Mouse (Mus musculus): ENCODE data around the gene Trhr2.

The Trhr2 gene

GRCm38 (mm10) chr8:122360696-122361416 lies at the start of gene Trhr2:
TSS of gene Trhr2 (minus strand) at chr8:122360746.
- no peak for DNase-seq (ENCODE audit: low spot score)

GRCm38 (mm10) chr8:122407678-122408077 lies 47.1 kb upstream of the Trhr2 start:
- DNase-seq (ENCODE audit: low spot score), result no peak

DNA sequence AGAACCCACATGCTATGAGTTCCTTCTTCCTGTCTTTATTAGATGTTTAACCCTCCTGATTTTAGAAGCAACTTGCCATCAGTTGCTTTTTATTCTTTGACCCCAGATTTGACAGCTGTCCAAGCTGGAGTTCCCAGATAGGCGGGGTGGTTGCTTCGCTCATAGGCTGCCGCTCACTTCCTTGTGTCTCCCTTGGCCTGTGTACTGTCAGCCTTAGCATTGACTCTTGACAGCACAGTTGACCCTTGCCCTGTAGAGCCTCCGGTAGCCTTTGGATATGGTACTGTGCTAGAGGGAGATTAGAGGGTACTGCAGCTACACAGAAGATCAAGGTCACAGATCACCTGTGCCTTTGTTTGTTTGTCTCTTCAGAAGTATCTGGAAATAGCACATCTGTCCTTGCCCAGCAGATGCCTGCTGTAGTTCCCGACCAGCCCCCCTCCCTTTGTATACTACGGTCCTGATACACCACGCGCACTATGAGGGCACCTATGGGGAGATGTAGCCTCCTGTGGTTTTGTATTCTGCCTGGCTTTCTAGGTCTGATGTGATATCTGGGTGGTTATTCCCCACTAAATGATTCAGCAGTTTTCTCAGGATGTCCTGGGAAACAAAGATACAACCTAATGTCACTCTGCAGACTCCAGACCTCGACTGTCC lies 44.7 kb upstream of the Trhr2 start:
- no peak for DNase-seq (ENCODE audit: low spot score)

GRCm38 (mm10) chr8:122398186-122398585 lies 37.6 kb upstream of the Trhr2 start:
- no peak for DNase-seq (ENCODE audit: low spot score)

- no peak for DNase-seq (ENCODE audit: low spot score)
These were observed 34.7 kb upstream of the Trhr2 start for GRCm38 (mm10) chr8:122395291-122395690.

DNA sequence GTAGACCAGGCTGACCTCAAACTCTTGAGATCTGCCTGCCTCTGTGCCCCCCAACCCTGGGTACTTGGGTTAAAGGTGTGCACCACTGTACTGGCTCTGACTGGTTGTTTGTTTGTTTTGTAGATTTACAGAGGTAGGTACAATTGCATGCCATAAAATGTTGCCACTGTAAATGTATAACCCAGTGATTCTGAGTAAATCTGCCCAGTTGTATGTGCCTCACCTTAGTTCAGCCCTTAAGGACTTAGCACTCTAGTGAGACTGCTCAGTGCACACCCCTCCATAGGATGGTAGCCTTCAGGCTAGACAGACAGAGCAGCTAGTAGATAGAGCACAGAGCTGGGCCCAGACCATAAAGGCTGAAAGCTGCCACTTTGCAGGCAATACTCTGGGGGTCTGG lies 33.2 kb upstream of the Trhr2 start:
- DNase-seq (ENCODE audit: low spot score), result no peak

- DNase-seq (ENCODE audit: low spot score), result no peak
These were observed 30.2 kb upstream of the Trhr2 start for GRCm38 (mm10) chr8:122390758-122391157.

GRCm38 (mm10) chr8:122389357-122389756 lies 28.8 kb upstream of the Trhr2 start:
- no peak for DNase-seq (ENCODE audit: low spot score)

- DNase-seq (ENCODE audit: low spot score), result no peak
These were observed 22.5 kb upstream of the Trhr2 start for GRCm38 (mm10) chr8:122383039-122383438.

GRCm38 (mm10) chr8:122376365-122377231 lies 16.1 kb upstream of the Trhr2 start, which contains the start of gene Zc3h18:
TSS of gene Zc3h18 (plus strand) at chr8:122376609.
- DNase-seq (ENCODE audit: low spot score), result peak; percentile 99

DNA sequence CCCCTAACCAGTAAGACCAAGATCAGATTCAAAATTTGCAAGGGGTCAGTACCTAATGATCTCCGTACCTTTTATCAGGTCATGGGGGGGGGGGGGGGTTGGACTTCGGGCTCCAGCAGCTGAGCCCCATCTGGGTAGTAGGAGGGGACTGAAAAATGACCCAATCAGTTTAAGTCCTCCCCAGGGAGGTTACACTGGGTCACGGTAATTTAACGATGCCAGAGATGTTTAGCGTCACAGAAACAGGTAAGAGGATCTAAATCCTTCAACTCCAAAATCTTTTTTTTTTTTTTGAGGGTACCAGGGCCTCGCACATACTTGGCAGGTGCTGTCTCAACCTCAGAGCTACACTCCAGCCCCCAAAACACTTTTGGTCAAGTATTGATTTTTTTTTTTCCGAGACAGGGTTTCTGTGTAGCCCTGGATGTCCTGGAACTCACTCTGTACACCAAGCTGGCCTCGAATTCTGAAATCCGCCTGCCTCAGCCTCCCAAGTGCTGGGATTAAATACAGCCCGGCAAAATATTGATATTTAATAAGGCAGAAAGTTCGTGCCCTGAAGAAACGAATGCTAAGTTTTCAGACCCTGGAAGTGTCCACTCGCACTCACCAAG lies 15.3 kb upstream of the Trhr2 start:
- no peak for DNase-seq (ENCODE audit: low spot score)

DNA sequence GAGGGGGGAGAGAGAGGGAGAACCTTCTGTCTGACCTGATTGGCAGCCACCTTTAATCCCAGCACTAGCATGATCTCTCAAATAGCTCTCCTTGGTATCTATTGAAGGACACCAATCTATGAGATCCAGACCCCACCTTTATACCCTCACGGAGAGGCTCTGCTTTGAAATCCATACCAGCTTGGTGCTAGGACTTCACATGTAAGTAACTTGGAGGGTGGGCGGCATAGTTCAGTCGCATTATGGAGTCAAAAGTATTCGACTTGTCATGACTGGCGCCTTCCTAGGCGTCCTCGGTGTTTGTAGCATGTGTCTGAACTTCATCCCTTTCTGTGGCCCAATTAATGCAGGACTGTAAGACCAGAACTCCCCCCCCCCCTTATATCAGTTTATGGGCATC lies 14.8 kb upstream of the Trhr2 start:
- DNase-seq (ENCODE audit: low spot score), result no peak

- DNase-seq (ENCODE audit: low spot score), result no peak
These were observed 11.2 kb upstream of the Trhr2 start for GRCm38 (mm10) chr8:122371706-122372105.

DNA sequence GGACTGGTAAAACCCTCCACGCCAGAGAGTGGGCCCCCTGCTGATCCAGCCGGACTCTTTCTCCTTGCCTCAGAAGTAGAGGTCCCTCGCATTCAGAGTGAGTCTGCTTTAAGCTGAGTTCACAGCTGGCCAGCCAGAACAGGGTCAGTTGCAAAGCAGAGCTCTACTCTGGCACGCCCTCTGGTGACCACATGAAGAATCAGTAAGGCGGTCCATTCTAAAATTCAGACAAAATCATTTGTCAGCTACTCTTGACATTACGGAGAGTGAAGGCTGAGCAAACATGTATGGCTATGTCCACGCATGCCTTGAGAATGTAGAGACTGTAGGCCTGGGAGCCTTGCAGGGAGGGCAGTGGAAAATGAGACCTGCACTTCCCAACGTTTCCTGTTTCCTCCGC lies 9.1 kb upstream of the Trhr2 start:
- DNase-seq (ENCODE audit: low spot score), result no peak

- no peak for DNase-seq (ENCODE audit: low spot score)
These were observed 7.9 kb upstream of the Trhr2 start for GRCm38 (mm10) chr8:122368494-122368893.

DNA sequence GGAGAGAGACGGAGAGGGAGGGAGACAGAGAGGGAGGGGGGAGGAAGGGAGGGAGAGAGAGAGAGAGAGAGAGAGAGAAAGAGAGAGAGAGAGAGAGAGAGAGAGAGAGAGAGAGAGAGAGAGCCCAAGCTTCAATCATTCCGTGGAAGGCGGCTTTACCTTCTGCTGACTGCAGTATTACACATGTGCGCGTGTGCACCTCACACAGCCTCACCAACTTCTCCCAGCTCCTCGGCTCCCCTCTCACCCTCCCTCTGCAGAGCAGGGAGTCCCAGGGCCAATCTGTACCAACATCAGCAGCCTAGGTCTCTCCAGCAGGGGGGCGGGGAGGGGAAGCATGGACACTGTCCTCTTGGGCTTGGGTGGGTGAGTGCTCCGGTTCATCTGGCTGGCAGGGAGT lies 2.4 kb upstream of the Trhr2 start:
- DNase-seq (ENCODE audit: low spot score), result no peak

- DNase-seq (ENCODE audit: low spot score), result no peak
These were observed 1.7 kb upstream of the Trhr2 start for GRCm38 (mm10) chr8:122362271-122362670.

GRCm38 (mm10) chr8:122359111-122359775 lies 1.3 kb downstream of the Trhr2 start:
- DNase-seq (ENCODE audit: low spot score), result no peak

DNA sequence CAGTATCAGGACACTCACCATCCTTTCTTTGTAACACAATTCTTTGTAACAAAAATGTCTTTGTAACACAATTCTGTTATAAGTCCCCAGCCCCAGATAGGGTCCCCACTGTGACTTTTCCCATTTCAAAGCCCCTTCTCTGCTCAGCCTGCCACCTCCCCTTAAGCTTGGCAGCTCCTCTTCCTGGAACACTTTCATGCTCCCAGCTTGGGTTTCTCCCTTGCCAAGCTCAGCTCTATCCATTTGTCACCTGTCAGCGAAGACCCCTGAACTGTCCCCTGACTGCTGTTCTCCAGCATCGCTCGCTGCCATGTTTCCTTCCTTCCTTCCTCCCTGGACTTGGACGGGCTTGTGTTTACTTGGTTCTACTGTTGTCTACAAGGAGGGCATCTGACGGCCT lies 2.9 kb downstream of the Trhr2 start:
- no peak for DNase-seq (ENCODE audit: low spot score)

GRCm38 (mm10) chr8:122357202-122357601 lies 3.3 kb downstream of the Trhr2 start:
- DNase-seq (ENCODE audit: low spot score), result no peak
